Mouse (Mus musculus) C2C12 (cell line): ENCODE measurements around the gene Rprm. TPM values are rescaled to one million over a fixed set of nuclear protein-coding genes. Genes with fewer than 3 reads are reported as not detected.

Experiments used
- H3K27me3 ChIP-seq: one replicate; pipeline ENCODE4 v1.6.1; 2011; ENCODE audit not compliant: control insufficient read depth, insufficient read depth, insufficient read length
- H3K36me3 ChIP-seq: one replicate; pipeline ENCODE4 v1.6.1; 2011; ENCODE audit not compliant: control insufficient read depth, insufficient read depth
- H3K4me3 ChIP-seq: one replicate; pipeline ENCODE4 v1.5.1; 2011; ENCODE audit warnings: mild to moderate bottlenecking, control low read depth; ENCODE audit not compliant: poor library complexity, insufficient read depth, severe bottlenecking
- H3K79me2 ChIP-seq: one replicate; pipeline ENCODE4 v1.6.1; 2011; ENCODE audit not compliant: control insufficient read depth, insufficient read depth
- H3K79me3 ChIP-seq: one replicate; pipeline ENCODE4 v1.6.1; 2011; ENCODE audit warnings: low read depth, control low read depth
- H3ac ChIP-seq: one replicate; pipeline ENCODE3; 2011; ENCODE audit warnings: low read depth; ENCODE audit not compliant: control insufficient read depth, insufficient read length
- CEBPB ChIP-seq: IDR thresholded peaks from one replicate; pipeline ENCODE4 v1.6.1; 2011; ENCODE audit warnings: low read depth, mild to moderate bottlenecking, control low read depth, moderate library complexity
- CTCF ChIP-seq: IDR thresholded peaks from one replicate; pipeline ENCODE4 v1.5.1; 2011; ENCODE audit not compliant: control insufficient read depth, insufficient read depth, insufficient read length
- FOSL1 ChIP-seq: IDR thresholded peaks from one replicate; pipeline ENCODE4 v1.8.0; 2011; ENCODE audit warnings: mild to moderate bottlenecking, low read length; ENCODE audit not compliant: poor library complexity, insufficient read depth, severe bottlenecking
- MAX ChIP-seq: IDR thresholded peaks from one replicate; pipeline ENCODE4 v1.6.1; 2011; ENCODE audit warnings: mild to moderate bottlenecking, control low read depth
- MYOD1 ChIP-seq: IDR thresholded peaks from one replicate; pipeline ENCODE4 v1.6.1; 2011; ENCODE audit warnings: low read depth; ENCODE audit not compliant: control insufficient read depth, insufficient read length
- MYOG ChIP-seq: IDR thresholded peaks from one replicate; pipeline ENCODE4 v1.6.1; 2011; ENCODE audit not compliant: control insufficient read depth, insufficient read length; ENCODE audit errors: extremely low read depth
- USF1 ChIP-seq: IDR thresholded peaks from one replicate; pipeline ENCODE4 v1.6.1; 2011; ENCODE audit warnings: low read depth, mild to moderate bottlenecking, control low read depth, moderate library complexity
- polyA plus RNA-seq: library from polyadenylated mRNA; unstranded; fragments of >200 nt; fragmentation: generic; extraction: Trizol; gene quantifications from one replicate; pipeline ENCODE4 v1.2.1, GENCODE M21; 2012; ENCODE audit warnings: missing spikeins

The Rprm gene
- polyA plus RNA-seq, 1 experiment = not detected

DNA sequence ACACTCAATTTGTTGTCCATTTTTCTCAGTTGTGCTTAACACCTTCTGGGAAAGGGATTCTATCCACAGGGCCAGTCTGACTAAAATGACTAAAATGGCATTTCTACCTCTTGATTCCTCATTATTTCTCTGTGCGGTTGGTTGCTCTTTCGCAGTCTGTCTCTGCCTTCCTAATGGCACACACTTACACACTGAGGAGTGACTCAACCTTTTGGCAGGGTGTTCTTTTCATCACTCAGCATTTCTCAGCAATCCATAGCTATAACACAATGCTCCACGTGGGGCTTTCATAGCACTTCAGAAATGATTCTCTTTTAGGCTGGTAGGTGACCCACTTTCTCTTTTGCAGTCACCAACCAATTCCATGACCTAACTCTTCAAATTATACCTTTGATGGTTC lies 7.3 kb upstream of the Rprm start:
- Histone ChIP-seq H3K4me3 (no peak overlapping the region), H3K27me3 (no peaks in the 10 kb centered on the region), H3K79me2 (no peaks in the 10 kb centered on the region), H3K36me3 (no peaks in the 10 kb centered on the region), H3K79me3 (no peaks in the 10 kb centered on the region), H3ac (no peak overlapping the region)
- TF ChIP-seq CEBPB (no peak), FOSL1 (no peak), CTCF (no peak), USF1 (no peak), MYOD1 (no peak), MYOG (no peak), MAX (no peak)

DNA sequence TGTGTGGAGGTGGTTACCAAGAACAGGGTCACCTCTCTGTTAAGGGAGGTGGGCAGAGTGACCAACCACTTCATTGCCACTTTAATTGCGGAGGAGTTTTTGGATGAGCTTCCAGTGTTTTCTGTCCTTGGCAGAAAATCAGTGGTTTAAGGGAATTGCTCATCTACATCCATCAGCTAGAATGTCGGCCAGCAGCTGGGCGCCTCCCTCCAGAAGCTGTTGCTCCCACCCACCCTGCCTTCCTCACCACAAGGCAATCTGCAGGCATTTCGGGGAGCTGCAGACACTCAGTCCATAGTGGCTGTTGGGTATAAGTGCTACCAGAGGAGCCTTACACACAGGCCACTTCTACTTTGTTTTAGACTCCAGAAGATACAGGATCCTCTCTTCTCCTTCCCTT lies 902 bp upstream of the Rprm start:
- H3K36me3 ChIP-seq = no peaks in the 10 kb centered on the region
- no peaks in the 10 kb centered on the region for H3K27me3 ChIP-seq
- no peaks in the 10 kb centered on the region for H3K79me3 ChIP-seq
- H3K79me2 ChIP-seq = no peaks in the 10 kb centered on the region
- H3K4me3 ChIP-seq = no peak overlapping the region
- TF ChIP-seq CEBPB (no peak), FOSL1 (no peak), MYOD1 (no peak), MAX (no peak), CTCF (no peak), MYOG (no peak), USF1 (no peak)
- H3ac ChIP-seq = no peak overlapping the region

DNA sequence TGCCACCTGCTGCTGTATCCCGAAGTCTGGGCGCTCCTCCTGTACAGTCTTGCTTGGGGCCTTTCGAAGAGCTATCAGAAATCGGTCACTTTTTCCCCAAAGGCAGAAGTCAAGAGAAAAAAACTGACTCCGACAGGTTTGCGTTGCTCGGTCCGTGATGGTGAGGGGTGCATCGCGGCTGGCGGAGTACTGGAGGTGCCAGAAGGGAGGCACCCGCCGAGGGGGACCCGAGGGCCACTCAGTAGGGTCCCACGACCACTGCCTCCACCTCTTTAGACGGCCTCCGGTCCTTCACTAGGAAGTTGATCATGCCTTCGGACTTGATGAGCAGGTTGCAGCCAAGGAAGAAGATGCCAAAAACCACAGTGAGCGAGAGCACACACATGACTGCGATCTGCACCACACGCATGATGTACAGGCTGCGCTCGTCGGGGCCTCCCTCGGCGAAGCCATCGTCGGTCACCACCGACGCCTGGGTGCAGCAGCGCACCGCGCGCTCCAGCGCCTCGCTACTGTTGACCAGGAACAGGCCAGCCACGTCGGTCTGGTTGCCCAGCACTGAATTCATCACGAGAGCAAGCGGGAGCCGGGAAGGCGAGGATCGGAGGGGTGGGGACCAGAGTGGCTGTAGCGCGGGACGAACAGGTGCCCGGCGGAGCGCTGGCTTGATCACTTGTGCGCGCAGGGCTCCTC lies 469 bp downstream of the Rprm start:
- no peak overlapping the region for H3K4me3 ChIP-seq
- TF ChIP-seq USF1 (no peak), MAX (no peak), MYOD1 (no peak), MYOG (no peak), CEBPB (no peak), FOSL1 (no peak), CTCF (no peak)
- no peaks in the 10 kb centered on the region for H3K79me2 ChIP-seq
- H3K79me3 ChIP-seq = no peaks in the 10 kb centered on the region
- no peak overlapping the region for H3ac ChIP-seq
- no peaks in the 10 kb centered on the region for H3K27me3 ChIP-seq
- H3K36me3 ChIP-seq = no peaks in the 10 kb centered on the region

- H3K79me3 ChIP-seq = no peaks in the 10 kb centered on the region
- H3K79me2 ChIP-seq = no peaks in the 10 kb centered on the region
- H3ac ChIP-seq = no peak overlapping the region
- H3K27me3 ChIP-seq = no peaks in the 10 kb centered on the region
- TF ChIP-seq FOSL1 = no peak
- no peak for TF ChIP-seq CTCF
- TF ChIP-seq MYOD1 = no peak
- no peak for TF ChIP-seq MYOG
- TF ChIP-seq USF1 = no peak
- TF ChIP-seq MAX = no peak
- TF ChIP-seq CEBPB = no peak
- no peak overlapping the region for H3K4me3 ChIP-seq
- H3K36me3 ChIP-seq = no peaks in the 10 kb centered on the region
These were observed 1.3 kb downstream of the Rprm start for GRCm38 (mm10) chr2:54083861-54084736.

- H3ac ChIP-seq = no peak overlapping the region
- no peak overlapping the region for H3K4me3 ChIP-seq
- no peak for TF ChIP-seq CEBPB
- no peak for TF ChIP-seq MAX
- no peak for TF ChIP-seq MYOD1
- TF ChIP-seq CTCF = no peak
- no peak for TF ChIP-seq MYOG
- no peak for TF ChIP-seq FOSL1
- no peak for TF ChIP-seq USF1
- H3K79me2 ChIP-seq = no peaks in the 10 kb centered on the region
- H3K36me3 ChIP-seq = no peaks in the 10 kb centered on the region
- no peaks in the 10 kb centered on the region for H3K27me3 ChIP-seq
- no peaks in the 10 kb centered on the region for H3K79me3 ChIP-seq
These were observed 6.4 kb downstream of the Rprm start for GRCm38 (mm10) chr2:54078961-54079360.
